Mouse (Mus musculus) midbrain, embryonic 14.5 days (tissue): ENCODE data around the gene Rgl1. TPM values are rescaled to one million over a fixed set of nuclear protein-coding genes. Genes with fewer than 3 reads are reported as not detected.

Experiments
- ATAC-seq: fragments of 200-750 bp; cut with Nextera tagmentation; 2 replicates; pipeline ENCODE4 v1.8.0; 2017; ENCODE audit warnings: moderate number of reproducible peaks, moderate library complexity; ENCODE audit not compliant: low FRiP score, low TSS enrichment
- DNase-seq: peaks from one replicate; pipeline ENCODE4 v3.0.0-alpha.2; 2015
- H3K27ac ChIP-seq: fragments of 300-500 bp; sonication (generic); replicated peaks from 2 replicates; pipeline ENCODE4 v1.5.1; 2014; ENCODE audit warnings: mild to moderate bottlenecking, low read depth, low read length, moderate library complexity
- H3K27me3 ChIP-seq: fragments of 300-500 bp; sonication (generic); 2 replicates; pipeline ENCODE4 v1.6.1; 2014; ENCODE audit warnings: low read length, control low read depth, mixed read lengths; ENCODE audit not compliant: control insufficient read depth, insufficient read depth
- H3K36me3 ChIP-seq: fragments of 300-500 bp; sonication (generic); 2 replicates; pipeline ENCODE4 v1.6.1; 2014; ENCODE audit warnings: low read length, control low read depth; ENCODE audit not compliant: control insufficient read depth, insufficient read depth
- H3K4me1 ChIP-seq: fragments of 300-500 bp; sonication (generic); 2 replicates; pipeline ENCODE4 v1.6.1; 2014; ENCODE audit warnings: mild to moderate bottlenecking, antibody characterized with exemption, low read length, control low read depth; ENCODE audit not compliant: control insufficient read depth, insufficient read depth
- H3K4me2 ChIP-seq: fragments of 300-500 bp; sonication (generic); 2 replicates; pipeline ENCODE4 v1.6.1; 2014; ENCODE audit warnings: mild to moderate bottlenecking, low read length, moderate library complexity
- H3K4me3 ChIP-seq: fragments of 300-500 bp; sonication (generic); replicated peaks from 2 replicates; pipeline ENCODE4 v1.5.1; 2014; ENCODE audit warnings: low read depth, low read length
- H3K9ac ChIP-seq: fragments of 300-500 bp; sonication (generic); replicated peaks from 2 replicates; pipeline ENCODE4 v1.6.1; 2014; ENCODE audit warnings: mild to moderate bottlenecking, low read length, moderate library complexity
- H3K9me3 ChIP-seq: fragments of 300-500 bp; sonication (generic); 2 replicates; pipeline ENCODE4 v1.6.1; 2016; ENCODE audit warnings: low read length, control low read depth, mixed read lengths; ENCODE audit not compliant: control insufficient read depth
- WGBS: fragments of 180-500 bp; shearing (Covaris S2); extraction: QIAGEN DNeasy Blood & Tissue Kit; methylation state at CpG from one replicate; pipeline ENCODE4 v1.1.7; 2014; 5-methylcytosine and 5-hydroxymethylcytosine counted together
- polyA plus RNA-seq: library from polyadenylated mRNA; unstranded; fragments of >200 nt; fragmentation: Nextera tagmentation; extraction: Ambion mirVana; gene quantifications from 2 replicates; pipeline ENCODE4 v1.2.1, GENCODE M21; 2014

The Rgl1 gene
- polyA plus RNA-seq, 1 experiment from 2014 or later: 16.6 TPM

- Histone ChIP-seq H3K27me3 (no peaks in the 10 kb centered on the region), H3K36me3 (no peaks in the 10 kb centered on the region), H3K4me3 (no peak within 1 kb of the TSS), H3K9me3 (no peaks in the 10 kb centered on the region), H3K4me1 (0 out of 2 replicates have a peak, but pooled peaks cover 3% of the 10 kb centered on the region), H3K9ac (no peak within 1 kb of the TSS), H3K4me2 (no peak within 1 kb of the TSS), H3K27ac (0 out of 2 replicates have a peak within 1 kb of the TSS, but pooled peaks have one; percentile 0)
- no peak for ATAC-seq
- peak; percentile 46 for DNase-seq
- WGBS: 5% methylated on average over 2 of the region's 2 CpGs
These were observed 33.7 kb upstream of the Rgl1 start, which contains the start of gene Ncf2 for GRCm38 (mm10) chr1:152799897-152800296. Ncf2 (plus strand) TSS chr1:152800194.

- no peaks in the 10 kb centered on the region for H3K36me3 ChIP-seq
- no peaks in the 10 kb centered on the region for H3K9me3 ChIP-seq
- no peaks in the 10 kb centered on the region for H3K27me3 ChIP-seq
- no peak overlapping the region for H3K4me3 ChIP-seq
- WGBS: 87% methylated on average over 9 of the region's 9 CpGs
- DNase-seq (no peak), ATAC-seq (no peak)
- no peak overlapping the region for H3K9ac ChIP-seq
- H3K4me1 ChIP-seq: 0 out of 2 replicates have a peak, but pooled peaks cover 8% of the 10 kb centered on the region
- no peak overlapping the region for H3K4me2 ChIP-seq
- no peak overlapping the region for H3K27ac ChIP-seq
These were observed 32.0 kb upstream of the Rgl1 start for GRCm38 (mm10) chr1:152798125-152798524.

- H3K4me3 ChIP-seq: no peak overlapping the region
- ATAC-seq (no peak), DNase-seq (no peak)
- H3K36me3 ChIP-seq: no peaks in the 10 kb centered on the region
- WGBS: 84% methylated on average over 8 of the region's 8 CpGs
- no peaks in the 10 kb centered on the region for H3K27me3 ChIP-seq
- H3K9ac ChIP-seq: no peak overlapping the region
- H3K27ac ChIP-seq: no peak overlapping the region
- H3K9me3 ChIP-seq: no peaks in the 10 kb centered on the region
- peaks cover 14% of the 10 kb centered on the region; the same call in 1 of the 2 replicates for H3K4me1 ChIP-seq
- H3K4me2 ChIP-seq: no peak overlapping the region
These were observed 30.6 kb upstream of the Rgl1 start for GRCm38 (mm10) chr1:152796683-152797263.

- no peaks in the 10 kb centered on the region for H3K27me3 ChIP-seq
- no peaks in the 10 kb centered on the region for H3K9me3 ChIP-seq
- no peak overlapping the region for H3K4me2 ChIP-seq
- no peak overlapping the region for H3K27ac ChIP-seq
- no peak for DNase-seq
- no peak overlapping the region for H3K4me3 ChIP-seq
- peaks cover 14% of the 10 kb centered on the region; the same call in 1 of the 2 replicates for H3K4me1 ChIP-seq
- no peaks in the 10 kb centered on the region for H3K36me3 ChIP-seq
- H3K9ac ChIP-seq: no peak overlapping the region
- 69% methylated on average over 8 of the region's 8 CpGs for WGBS
- no peak for ATAC-seq
These were observed 29.6 kb upstream of the Rgl1 start for GRCm38 (mm10) chr1:152795688-152796255.

GRCm38 (mm10) chr1:152793495-152794130, 27.5 kb upstream of the Rgl1 start:
- no peak overlapping the region for H3K9ac ChIP-seq
- peaks cover 11% of the 10 kb centered on the region; the same call in 1 of the 2 replicates for H3K4me1 ChIP-seq
- H3K4me2 ChIP-seq: no peak overlapping the region
- no peak for ATAC-seq
- no peak for DNase-seq
- no peaks in the 10 kb centered on the region for H3K36me3 ChIP-seq
- no peak overlapping the region for H3K27ac ChIP-seq
- no peak overlapping the region for H3K4me3 ChIP-seq
- WGBS: 36% methylated on average over 6 of the region's 6 CpGs
- H3K27me3 ChIP-seq: no peaks in the 10 kb centered on the region
- no peaks in the 10 kb centered on the region for H3K9me3 ChIP-seq

- no peak overlapping the region for H3K4me3 ChIP-seq
- no peaks in the 10 kb centered on the region for H3K27me3 ChIP-seq
- DNase-seq: no peak
- 16% methylated on average over 12 of the region's 12 CpGs for WGBS
- H3K27ac ChIP-seq: no peak overlapping the region
- no peak overlapping the region for H3K4me2 ChIP-seq
- H3K36me3 ChIP-seq: no peaks in the 10 kb centered on the region
- no peak for ATAC-seq
- no peaks in the 10 kb centered on the region for H3K9me3 ChIP-seq
- peaks cover 11% of the 10 kb centered on the region; the same call in 1 of the 2 replicates for H3K4me1 ChIP-seq
- H3K9ac ChIP-seq: no peak overlapping the region
These were observed 26.8 kb upstream of the Rgl1 start for GRCm38 (mm10) chr1:152792736-152793494.

- ATAC-seq (no peak), DNase-seq (no peak)
- Histone ChIP-seq H3K27me3 (no peaks in the 10 kb centered on the region), H3K36me3 (no peaks in the 10 kb centered on the region), H3K4me1 (peaks cover 11% of the 10 kb centered on the region; the same call in 1 of the 2 replicates), H3K9me3 (no peaks in the 10 kb centered on the region), H3K27ac (no peak overlapping the region), H3K4me3 (no peak overlapping the region), H3K4me2 (no peak overlapping the region), H3K9ac (no peak overlapping the region)
- WGBS: 35% methylated on average over 4 of the region's 4 CpGs
These were observed 25.1 kb upstream of the Rgl1 start for GRCm38 (mm10) chr1:152791269-152791668.

- Histone ChIP-seq H3K9ac (no peak overlapping the region), H3K36me3 (no peaks in the 10 kb centered on the region), H3K4me2 (no peak overlapping the region), H3K4me1 (peaks cover 11% of the 10 kb centered on the region; the same call in 1 of the 2 replicates), H3K9me3 (no peaks in the 10 kb centered on the region), H3K27ac (no peak overlapping the region), H3K27me3 (no peaks in the 10 kb centered on the region), H3K4me3 (no peak overlapping the region)
- ATAC-seq (no peak), DNase-seq (no peak)
- 28% methylated on average over 6 of the region's 6 CpGs for WGBS
These were observed 24.7 kb upstream of the Rgl1 start for GRCm38 (mm10) chr1:152790821-152791220.
